Mouse (Mus musculus): ENCODE measurements around the gene Ablim1. TPM values are rescaled to one million over a fixed set of nuclear protein-coding genes. Genes with fewer than 3 reads are reported as not detected.
A peak's percentile ranks its signal among the peaks of the same experiment; 100 is the strongest.

Ablim1 gene
- polyA plus RNA-seq, 1 experiment from 2014 or later, result 39.3 TPM

DNA sequence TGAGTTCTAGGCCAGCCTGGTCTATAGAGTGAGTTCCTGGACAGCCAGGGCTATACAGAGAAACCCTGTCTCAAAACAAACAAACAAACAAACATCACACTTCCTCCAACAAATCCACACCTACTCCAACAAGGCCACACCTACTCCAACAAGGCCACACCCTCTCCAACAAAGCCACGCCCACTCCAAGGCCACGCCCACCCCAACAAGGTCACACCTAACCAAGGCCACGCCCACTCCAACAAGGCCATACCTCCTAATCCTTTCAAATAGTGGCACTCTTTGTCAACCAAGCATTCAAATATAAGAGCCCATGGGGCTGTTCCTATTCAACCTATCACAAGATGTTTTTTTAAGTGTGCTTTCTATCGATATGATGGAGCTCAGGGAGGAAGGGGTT is 288.2 kb downstream of the Ablim1 start:
- H3K36me3 ChIP-seq (ENCODE audit: insufficient read depth, low read length), result no peaks in the 10 kb centered on the region
- peaks cover 6% of the 10 kb centered on the region for H3K9me3 ChIP-seq (ENCODE audit: low read length)
- H3K27me3 ChIP-seq (ENCODE audit: insufficient read depth, low read length), result no peaks in the 10 kb centered on the region
- no peak overlapping the region for H3K4me3 ChIP-seq (ENCODE audit: low read length)
- H3K9ac ChIP-seq (replicated peaks; ENCODE audit: low read length), result no peak overlapping the region
- no peak overlapping the region for H3K27ac ChIP-seq (ENCODE audit: low read length)
- no peak overlapping the region for H3K4me2 ChIP-seq (replicated peaks; ENCODE audit: low read depth, low read length)
- H3K4me1 ChIP-seq (ENCODE audit: insufficient read depth, low read length), result 0 out of 2 replicates have a peak, but pooled peaks cover 4% of the 10 kb centered on the region
- WGBS, result 77% methylated on average over 4 of the region's 4 CpGs
- ATAC-seq (ENCODE audit: low FRiP score, low TSS enrichment), result no peak

DNA sequence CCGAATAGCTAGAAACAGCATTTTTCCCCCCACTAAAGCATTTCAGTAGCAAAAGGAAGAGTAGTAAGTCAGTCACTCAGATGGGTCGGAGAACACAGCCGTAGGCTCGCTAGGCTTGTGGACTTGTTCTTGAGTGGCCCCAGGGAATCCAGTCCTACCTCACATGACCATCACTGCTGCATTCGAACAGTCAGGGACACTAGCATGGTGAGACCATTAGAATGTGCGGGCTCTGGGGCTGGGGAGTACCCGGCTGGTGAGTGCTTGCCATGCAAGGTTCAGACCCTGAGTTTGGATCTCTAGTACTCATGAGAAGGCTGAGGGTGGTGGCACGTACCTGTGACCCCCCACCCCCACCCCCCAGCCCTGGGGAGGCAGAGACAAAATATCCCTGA is 296.9 kb downstream of the Ablim1 start:
- peak; percentile 55; the same call in 1 of the 2 replicates for ATAC-seq (ENCODE audit: low FRiP score, low TSS enrichment)
- peaks cover 26% of the 10 kb centered on the region for H3K4me1 ChIP-seq (ENCODE audit: insufficient read depth, low read length)
- H3K27me3 ChIP-seq (ENCODE audit: insufficient read depth, low read length), result no peaks in the 10 kb centered on the region
- 74% methylated on average over 8 of the region's 8 CpGs for WGBS
- no peak overlapping the region for H3K4me3 ChIP-seq (ENCODE audit: low read length)
- no peaks in the 10 kb centered on the region for H3K9me3 ChIP-seq (ENCODE audit: low read length)
- H3K9ac ChIP-seq (replicated peaks; ENCODE audit: low read length), result no peak overlapping the region
- peak overlapping the region; percentile 78 for H3K27ac ChIP-seq (ENCODE audit: low read length)
- H3K4me2 ChIP-seq (replicated peaks; ENCODE audit: low read depth, low read length), result peak overlapping the region; percentile 39; the same call in 1 of the 2 replicates
- H3K36me3 ChIP-seq (ENCODE audit: insufficient read depth, low read length), result no peaks in the 10 kb centered on the region

DNA sequence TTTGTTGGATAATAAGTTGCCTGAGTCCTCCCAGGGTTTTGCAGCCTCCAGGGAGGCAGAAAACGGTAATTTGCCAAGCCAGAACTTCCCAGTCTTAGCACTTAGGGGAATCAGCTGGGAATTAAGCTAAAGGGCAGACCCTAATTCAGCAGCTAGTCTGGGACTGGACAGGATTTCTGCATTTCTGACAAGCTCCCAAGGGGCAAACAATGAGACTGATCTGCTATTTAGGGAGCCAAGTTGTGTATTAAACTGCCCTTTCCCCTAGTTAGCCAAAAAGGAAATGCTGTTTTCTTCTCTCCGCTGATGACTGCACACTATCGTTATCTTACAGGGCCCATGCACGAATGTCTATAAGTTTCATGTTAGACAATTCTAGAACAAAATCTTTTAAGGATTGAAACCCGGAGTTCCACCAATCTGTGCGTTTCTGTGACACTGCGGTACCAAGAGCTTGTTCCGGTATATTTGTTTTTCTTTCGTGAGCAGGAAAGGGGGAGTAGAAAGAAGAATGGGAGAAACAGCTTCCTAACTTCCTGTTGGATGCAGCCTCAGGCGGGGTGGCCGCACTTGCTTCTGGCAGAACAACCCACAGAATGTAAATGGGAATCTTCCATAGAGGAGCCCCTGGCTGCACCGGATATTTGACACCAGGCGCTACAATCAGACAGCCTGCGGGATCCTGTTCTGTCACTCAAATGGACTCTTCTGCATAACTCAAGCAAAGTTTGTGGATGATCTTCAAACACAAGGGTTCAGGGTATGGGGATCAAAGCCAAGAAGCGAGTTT is 297.5 kb downstream of the Ablim1 start:
- no peaks in the 10 kb centered on the region for H3K27me3 ChIP-seq (ENCODE audit: insufficient read depth, low read length)
- H3K27ac ChIP-seq (ENCODE audit: low read length), result peak overlapping the region; percentile 78
- no peaks in the 10 kb centered on the region for H3K9me3 ChIP-seq (ENCODE audit: low read length)
- no peak; the same call in 1 of the 2 replicates for ATAC-seq (ENCODE audit: low FRiP score, low TSS enrichment)
- H3K36me3 ChIP-seq (ENCODE audit: insufficient read depth, low read length), result no peaks in the 10 kb centered on the region
- H3K9ac ChIP-seq (replicated peaks; ENCODE audit: low read length), result no peak overlapping the region
- H3K4me3 ChIP-seq (ENCODE audit: low read length), result 0 out of 2 replicates have a peak overlapping the region, but pooled peaks have one; percentile 4
- peak overlapping the region; percentile 39 for H3K4me2 ChIP-seq (replicated peaks; ENCODE audit: low read depth, low read length)
- H3K4me1 ChIP-seq (ENCODE audit: insufficient read depth, low read length), result peaks cover 27% of the 10 kb centered on the region
- WGBS, result 12% methylated on average over 15 of the region's 15 CpGs

- no peaks in the 10 kb centered on the region for H3K9me3 ChIP-seq (ENCODE audit: low read length)
- no peak overlapping the region for H3K4me3 ChIP-seq (ENCODE audit: low read length)
- no peak overlapping the region for H3K9ac ChIP-seq (replicated peaks; ENCODE audit: low read length)
- WGBS, result 82% methylated on average over 3 of the region's 3 CpGs
- ATAC-seq (ENCODE audit: low FRiP score, low TSS enrichment), result no peak
- no peak overlapping the region for H3K27ac ChIP-seq (ENCODE audit: low read length)
- H3K4me1 ChIP-seq (ENCODE audit: insufficient read depth, low read length), result peaks cover 30% of the 10 kb centered on the region
- no peak overlapping the region for H3K4me2 ChIP-seq (replicated peaks; ENCODE audit: low read depth, low read length)
- H3K36me3 ChIP-seq (ENCODE audit: insufficient read depth, low read length), result no peaks in the 10 kb centered on the region
- H3K27me3 ChIP-seq (ENCODE audit: insufficient read depth, low read length), result no peaks in the 10 kb centered on the region
Observed at GRCm38 (mm10) chr19:57014808-57015207, 299.9 kb downstream of the Ablim1 start.

GRCm38 (mm10) chr19:57013271-57013677 is 301.4 kb downstream of the Ablim1 start:
- Histone ChIP-seq H3K4me3 (ENCODE audit: low read length) (no peak overlapping the region), H3K4me2 (replicated peaks; ENCODE audit: low read depth, low read length) (no peak overlapping the region)

DNA sequence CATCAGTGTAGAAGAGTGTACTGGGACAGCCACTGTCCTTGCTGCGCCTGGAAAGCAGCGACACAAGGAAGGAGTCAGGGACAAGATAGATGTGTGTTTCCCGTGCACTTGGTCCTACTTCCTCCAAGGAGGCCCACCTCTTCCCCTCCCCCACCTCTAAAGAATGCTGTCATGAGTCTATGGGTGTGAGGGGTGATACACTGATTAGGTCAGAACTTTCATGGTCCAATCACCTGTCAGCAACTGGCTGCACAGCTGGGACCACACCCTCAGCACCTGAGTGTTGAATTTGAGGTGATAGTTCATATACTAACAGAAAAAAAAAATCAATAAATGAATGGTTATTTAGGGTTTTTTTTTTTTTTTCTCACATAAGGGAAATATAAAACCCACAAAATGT is 302.7 kb downstream of the Ablim1 start:
- H3K27ac ChIP-seq (ENCODE audit: low read length), result no peak overlapping the region
- no peak for ATAC-seq (ENCODE audit: low FRiP score, low TSS enrichment)
- WGBS, result 62% methylated on average over 3 of the region's 3 CpGs

More at GRCm38 (mm10) chr19:57013271-57013677, 301.4 kb downstream of the Ablim1 start:
- no peaks in the 10 kb centered on the region for H3K9me3 ChIP-seq (ENCODE audit: low read length)
- 36% methylated on average over 6 of the region's 6 CpGs for WGBS
- no peak overlapping the region for H3K27ac ChIP-seq (ENCODE audit: low read length)
- H3K9ac ChIP-seq (replicated peaks; ENCODE audit: low read length), result no peak overlapping the region
- peaks cover 30% of the 10 kb centered on the region for H3K4me1 ChIP-seq (ENCODE audit: insufficient read depth, low read length)
- no peaks in the 10 kb centered on the region for H3K36me3 ChIP-seq (ENCODE audit: insufficient read depth, low read length)
- peak; percentile 72 for ATAC-seq (ENCODE audit: low FRiP score, low TSS enrichment)
- no peaks in the 10 kb centered on the region for H3K27me3 ChIP-seq (ENCODE audit: insufficient read depth, low read length)

DNA sequence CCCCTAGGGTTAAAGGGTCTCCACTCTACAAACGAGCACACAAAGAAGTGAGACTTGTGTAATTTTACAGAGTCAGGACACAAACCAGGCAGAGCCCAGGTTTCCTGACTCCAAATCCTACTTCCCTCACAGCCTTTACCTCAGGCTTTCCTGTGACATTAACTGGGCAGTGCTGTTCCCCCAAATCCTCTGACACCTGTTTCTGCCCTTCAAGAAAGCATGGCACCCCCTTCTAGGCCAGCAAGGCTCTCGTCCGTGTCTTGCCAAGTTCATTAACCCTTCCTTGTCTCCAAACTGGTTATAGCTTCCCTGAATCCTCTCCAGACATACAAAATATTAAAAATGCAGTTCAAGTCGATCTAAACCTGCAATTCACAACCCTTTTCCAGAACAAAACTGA is 304.7 kb downstream of the Ablim1 start:
- H3K4me2 ChIP-seq (replicated peaks; ENCODE audit: low read depth, low read length), result no peak overlapping the region
- 37% methylated on average over 4 of the region's 4 CpGs for WGBS
- no peak overlapping the region for H3K4me3 ChIP-seq (ENCODE audit: low read length)
- H3K9me3 ChIP-seq (ENCODE audit: low read length), result no peaks in the 10 kb centered on the region
- peaks cover 19% of the 10 kb centered on the region for H3K4me1 ChIP-seq (ENCODE audit: insufficient read depth, low read length)
- H3K36me3 ChIP-seq (ENCODE audit: insufficient read depth, low read length), result no peaks in the 10 kb centered on the region
- no peak overlapping the region for H3K9ac ChIP-seq (replicated peaks; ENCODE audit: low read length)
- no peak overlapping the region for H3K27ac ChIP-seq (ENCODE audit: low read length)
- no peak for ATAC-seq (ENCODE audit: low FRiP score, low TSS enrichment)
- no peaks in the 10 kb centered on the region for H3K27me3 ChIP-seq (ENCODE audit: insufficient read depth, low read length)

More for the DNA sequence above, 302.7 kb downstream of the Ablim1 start:
- Histone ChIP-seq H3K27me3 (ENCODE audit: insufficient read depth, low read length) (no peaks in the 10 kb centered on the region), H3K4me2 (replicated peaks; ENCODE audit: low read depth, low read length) (no peak overlapping the region), H3K4me1 (ENCODE audit: insufficient read depth, low read length) (peaks cover 28% of the 10 kb centered on the region), H3K4me3 (ENCODE audit: low read length) (no peak overlapping the region), H3K9ac (replicated peaks; ENCODE audit: low read length) (no peak overlapping the region), H3K36me3 (ENCODE audit: insufficient read depth, low read length) (no peaks in the 10 kb centered on the region), H3K9me3 (ENCODE audit: low read length) (no peaks in the 10 kb centered on the region)

GRCm38 (mm10) chr19:57009653-57010052 is 305.1 kb downstream of the Ablim1 start:
- Histone ChIP-seq H3K4me1 (ENCODE audit: insufficient read depth, low read length) (peaks cover 19% of the 10 kb centered on the region), H3K27me3 (ENCODE audit: insufficient read depth, low read length) (no peaks in the 10 kb centered on the region), H3K9ac (replicated peaks; ENCODE audit: low read length) (no peak overlapping the region), H3K4me3 (ENCODE audit: low read length) (no peak overlapping the region), H3K9me3 (ENCODE audit: low read length) (no peaks in the 10 kb centered on the region), H3K36me3 (ENCODE audit: insufficient read depth, low read length) (no peaks in the 10 kb centered on the region), H3K27ac (ENCODE audit: low read length) (no peak overlapping the region), H3K4me2 (replicated peaks; ENCODE audit: low read depth, low read length) (no peak overlapping the region)
- WGBS, result 72% methylated on average over 4 of the region's 4 CpGs
- no peak for ATAC-seq (ENCODE audit: low FRiP score, low TSS enrichment)

GRCm38 (mm10) chr19:57007781-57008710 is 306.7 kb downstream of the Ablim1 start, which contains the start of gene Afap1l2:
Gene Afap1l2 (minus strand): TSS chr19:57008228.
- H3K27ac ChIP-seq (ENCODE audit: low read length), result no peak within 1 kb of the TSS
- peak within 1 kb of the TSS; percentile 59 for H3K4me3 ChIP-seq (ENCODE audit: low read length)
- H3K9me3 ChIP-seq (ENCODE audit: low read length), result no peaks in the 10 kb centered on the region
- H3K36me3 ChIP-seq (ENCODE audit: insufficient read depth, low read length), result no peaks in the 10 kb centered on the region
- no peaks in the 10 kb centered on the region for H3K27me3 ChIP-seq (ENCODE audit: insufficient read depth, low read length)
- 2% methylated on average over 68 of the region's 68 CpGs for WGBS
- peak within 1 kb of the TSS; percentile 88 for H3K4me2 ChIP-seq (replicated peaks; ENCODE audit: low read depth, low read length)
- H3K9ac ChIP-seq (replicated peaks; ENCODE audit: low read length), result peak within 1 kb of the TSS; percentile 73
- H3K4me1 ChIP-seq (ENCODE audit: insufficient read depth, low read length), result peaks cover 26% of the 10 kb centered on the region
- peak; percentile 72 for ATAC-seq (ENCODE audit: low FRiP score, low TSS enrichment)
